Mouse (Mus musculus) embryo, embryonic 10 days (tissue): Measurements from ENCODE around the gene Tmem274.
A peak's percentile ranks its signal among the peaks of the same experiment; 100 is the strongest.

ENCODE experiments used
- DNase-seq: peaks from one replicate; pipeline ENCODE4 v3.0.0-alpha.2; 2015; ENCODE audit warnings: low spot score

Gene Tmem274

GRCm38 (mm10) chr4:149484566-149484965, 7.4 kb downstream of the Tmem274 start:
- no peak for DNase-seq

- DNase-seq: peak; percentile 98
Measured at GRCm38 (mm10) chr4:149485053-149485824, 8.1 kb downstream of the Tmem274 start, which contains the start of the genes Nmnat1 and Lzic. TSS of gene Nmnat1 (minus strand) at chr4:149485202. TSS of gene Lzic (plus strand) at chr4:149485229.

GRCm38 (mm10) chr4:149485825-149486206, 8.6 kb downstream of the Tmem274 start:
- DNase-seq: peak; percentile 67

- no peak for DNase-seq
Measured at GRCm38 (mm10) chr4:149487729-149488128, 10.6 kb downstream of the Tmem274 start.

- DNase-seq: no peak
Measured at GRCm38 (mm10) chr4:149489415-149490240, 12.4 kb downstream of the Tmem274 start.

- DNase-seq: no peak
Measured at GRCm38 (mm10) chr4:149491151-149491550, 14.0 kb downstream of the Tmem274 start.

GRCm38 (mm10) chr4:149496612-149497011, 19.4 kb downstream of the Tmem274 start:
- peak; percentile 48 for DNase-seq

- DNase-seq: no peak
Measured at GRCm38 (mm10) chr4:149498901-149499300, 21.7 kb downstream of the Tmem274 start.

- DNase-seq: no peak
Measured at GRCm38 (mm10) chr4:149499790-149500189, 22.6 kb downstream of the Tmem274 start.

GRCm38 (mm10) chr4:149504363-149504762, 27.2 kb downstream of the Tmem274 start:
- DNase-seq: no peak

- no peak for DNase-seq
Measured at GRCm38 (mm10) chr4:149504858-149505257, 27.7 kb downstream of the Tmem274 start.

- DNase-seq: peak; percentile 40
Measured at GRCm38 (mm10) chr4:149505261-149505967, 28.2 kb downstream of the Tmem274 start.

- DNase-seq: no peak
Measured at GRCm38 (mm10) chr4:149506904-149507303, 29.7 kb downstream of the Tmem274 start.

GRCm38 (mm10) chr4:149511221-149511646, 34.1 kb downstream of the Tmem274 start:
- no peak for DNase-seq

GRCm38 (mm10) chr4:149512072-149512471, 34.9 kb downstream of the Tmem274 start:
- DNase-seq: no peak

GRCm38 (mm10) chr4:149515706-149516105, 38.5 kb downstream of the Tmem274 start:
- DNase-seq: no peak

GRCm38 (mm10) chr4:149517868-149518340, 40.7 kb downstream of the Tmem274 start, which contains the start of gene Ctnnbip1:
TSS of gene Ctnnbip1 (plus strand) at chr4:149518236.
- DNase-seq: peak; percentile 97

- no peak for DNase-seq
Measured at GRCm38 (mm10) chr4:149518351-149519220, 41.4 kb downstream of the Tmem274 start.

- DNase-seq: no peak
Measured at GRCm38 (mm10) chr4:149521258-149521657, 44.1 kb downstream of the Tmem274 start.

GRCm38 (mm10) chr4:149523961-149524360, 46.8 kb downstream of the Tmem274 start:
- DNase-seq: no peak

- DNase-seq: no peak
Measured at GRCm38 (mm10) chr4:149525170-149525569, 48.0 kb downstream of the Tmem274 start.
